Mouse (Mus musculus): Measurements from ENCODE around the gene Camsap1. TPM values are rescaled to one million over a fixed set of nuclear protein-coding genes. Genes with fewer than 3 reads are reported as not detected.

Camsap1 gene
- polyA plus RNA-seq, 1 experiment, result 6.3 TPM

GRCm38 (mm10) chr2:25877250-25877735 is 105.8 kb downstream of the Camsap1 start:
- no peak for TF ChIP-seq POLR2A (IDR thresholded peaks at IDR 0.05; ENCODE audit: low read depth, low read length)
- no peak for TF ChIP-seq CTCF (conservative IDR thresholded peaks at IDR 0.05; ENCODE audit: insufficient read depth, insufficient read length, low read depth, low read length)
- Histone ChIP-seq H3K27me3 (replicated peaks; ENCODE audit: control insufficient read depth, insufficient read depth, low read length) (no peaks in the 10 kb centered on the region), H3K36me3 (ENCODE audit: control insufficient read depth, insufficient read depth, low read length) (no peaks in the 10 kb centered on the region), H3K27ac (ENCODE audit: insufficient read depth, low read depth, low read length) (no peak overlapping the region), H3K4me3 (ENCODE audit: insufficient read depth, low read depth, low read length) (no peak overlapping the region), H3K4me1 (ENCODE audit: control insufficient read depth, insufficient read depth, low read length) (no peaks in the 10 kb centered on the region)
- 37% methylated on average over 7 of the region's 7 CpGs for WGBS
- DNase-seq, result no peak

Other genes with a start within 250 kb of the Camsap1 start
- not detected in 2 replicates for gene Obp2b, start 246.3 kb downstream of the Camsap1 start, polyA plus RNA-seq (2012; rRNA removed)
- not detected in 2 replicates for gene Lcn3, start 217.7 kb downstream of the Camsap1 start, polyA plus RNA-seq (2012; rRNA removed)
- not detected in 2 replicates for gene Lcn11, start 206.3 kb downstream of the Camsap1 start, polyA plus RNA-seq (2012; rRNA removed)
- gene Gm13539, start 201.0 kb downstream of the Camsap1 start, polyA plus RNA-seq (2012; rRNA removed), result not detected in 2 replicates
- gene Glt6d1, start 167.4 kb downstream of the Camsap1 start, polyA plus RNA-seq (2012; rRNA removed), result not detected in 2 replicates
- not detected in 2 replicates for gene Lcn9, start 160.1 kb downstream of the Camsap1 start, polyA plus RNA-seq (2012; rRNA removed)
- 0.06 TPM in 1 of 2 replicates, not detected in the other for gene Sohlh1, start 136.0 kb downstream of the Camsap1 start, polyA plus RNA-seq (2012; rRNA removed)
- gene Kcnt1, start 119.5 kb downstream of the Camsap1 start, polyA plus RNA-seq (2012; rRNA removed), result 36.1 and 47.1 TPM in 2 replicates
- 63.4 and 65.8 TPM in 2 replicates for gene Ubac1, start 38.5 kb upstream of the Camsap1 start, polyA plus RNA-seq (2012; rRNA removed)
- gene Nacc2, start 139.9 kb upstream of the Camsap1 start, polyA plus RNA-seq (2012; rRNA removed), result 38.1 and 57.0 TPM in 2 replicates
- gene Lhx3, start 225.0 kb upstream of the Camsap1 start, polyA plus RNA-seq (2012; rRNA removed), result not detected in 2 replicates